ENCODE assay signal across 8 mouse cellular contexts in genomic region chr4:44973450-44973849, GRCm38 (mm10). TPM values are rescaled to one million over a fixed set of nuclear protein-coding genes. Genes with fewer than 3 reads are reported as not detected.
DNase-seq lines count a peak whose midpoint lies in the region; ATAC-seq and TF ChIP-seq lines count a peak whose summit lies in the region.

No protein-coding gene starts in this region.

- 14% methylated on average over 9 of the region's 9 CpGs for whole genome bisulfite sequencing in lung, embryonic 14.5 days
- WGBS in thymus, adult 2 months, result 10% methylated on average over 9 of the region's 9 CpGs

- H3K27ac ChIP-seq in lung, embryonic 14.5 days (ENCODE audit: low read depth), result no peak overlapping the region
- H3K27ac ChIP-seq in thymus, adult 2 months (ENCODE audit: control insufficient read depth, insufficient read depth, low read length), result no peak overlapping the region

- no peaks in the 10 kb centered on the region for H3K27me3 ChIP-seq in lung, embryonic 14.5 days (ENCODE audit: insufficient read depth, low read length)
- H3K27me3 ChIP-seq in thymus, adult 2 months (ENCODE audit: control insufficient read depth, insufficient read depth, low read length), result no peaks in the 10 kb centered on the region

- ATAC-seq in frontal cortex, adult (ENCODE audit: low TSS enrichment), result peak; percentile 86
- peak; percentile 91 to 96 for ATAC-seq in hematopoietic stem cell, adult 5-6 weeks (replicated peaks in 1 of 2; ENCODE audit: insufficient read depth in 1 of 2, low FRiP score in 2 of 2, low TSS enrichment in 1 of 2, low read depth in 1 of 2, poor library complexity in 2 of 2, severe bottlenecking in 2 of 2)
- ATAC-seq in lung, embryonic 14.5 days (ENCODE audit: insufficient read depth), result peak; percentile 61; the same call in 1 of the 2 replicates

- TF ChIP-seq CTCF in lung, embryonic 14.5 days (IDR thresholded peaks at IDR 0.05; ENCODE audit: low read depth), result peak; percentile 97
- TF ChIP-seq CTCF in thymus, adult 2 months (IDR thresholded peaks at IDR 0.05; ENCODE audit: borderline replicate concordance, control insufficient read depth, extremely low read depth, insufficient read depth, low read length, poor library complexity), result peak; percentile 94

- H3K4me1 ChIP-seq in lung, embryonic 14.5 days (ENCODE audit: insufficient read depth), result no peaks in the 10 kb centered on the region
- H3K4me1 ChIP-seq in thymus, adult 2 months (replicated peaks; ENCODE audit: control insufficient read depth, insufficient read depth, low read length), result peaks cover 6% of the 10 kb centered on the region

- DNase-seq in MN1 (ENCODE audit: low spot score), result peak; percentile 93
- DNase-seq in cerebellum, adult 9-10 months, result peak; percentile 91
- DNase-seq in layer of hippocampus, adult 8-10 months (ENCODE audit: low spot score in 2 of 2), result peak; percentile 91 to 93
- DNase-seq in lung, embryonic 14.5 days, result peak; percentile 90
- DNase-seq in ovary, adult 18-20 months (ENCODE audit: low spot score), result peak; percentile 78
- peak; percentile 93 for DNase-seq in thymus, adult 2 months

- H3K9ac ChIP-seq in lung, embryonic 14.5 days, result peak overlapping the region; percentile 18; the same call in 1 of the 2 replicates

- H3K4me2 ChIP-seq in lung, embryonic 14.5 days, result peak overlapping the region; percentile 54

- TF ChIP-seq POLR2A in thymus, adult 2 months (IDR thresholded peaks at IDR 0.05; ENCODE audit: control insufficient read depth, extremely low read depth, insufficient read depth, low read length, poor library complexity), result no peak

- no peaks in the 10 kb centered on the region for H3K36me3 ChIP-seq in lung, embryonic 14.5 days (ENCODE audit: insufficient read depth)
- H3K36me3 ChIP-seq in thymus, adult 2 months (ENCODE audit: control insufficient read depth, insufficient read depth, low read length), result no peaks in the 10 kb centered on the region

- H3K9me3 ChIP-seq in lung, embryonic 14.5 days (ENCODE audit: low read depth, low read length), result no peaks in the 10 kb centered on the region

- peak overlapping the region; percentile 9; the same call in 1 of the 2 replicates for H3K4me3 ChIP-seq in lung, embryonic 14.5 days (ENCODE audit: low read depth, low read length)
- peak overlapping the region; percentile 17; the same call in 1 of the 2 replicates for H3K4me3 ChIP-seq in thymus, adult 2 months (ENCODE audit: control insufficient read depth, insufficient read depth, low read length)

RNA-seq across cellular contexts. Expression of gene Grhpr, which starts 7.7 kb away (rescaled TPM):
- 8.2 and 16.8 TPM in 2 replicates for total RNA-seq in hematopoietic stem cell, adult 5-6 weeks (2017)
- total RNA-seq in layer of hippocampus, adult 8-10 months (2022), result 10 to 100 TPM; 25.5 to 33.4 (median 30.7) TPM
- 46.2 and 50.1 TPM in 2 replicates for polyA plus RNA-seq in lung, embryonic 14.5 days (2014; fragmentation: Nextera tagmentation; extraction: Ambion mirVana)
- 33.3 and 35.9 TPM in 2 replicates for polyA plus RNA-seq in thymus, adult 2 months (2012; rRNA removed)

RNA-seq across cellular contexts. Expression of gene Zbtb5, which starts 38.8 kb away (rescaled TPM):
- 12.5 and 13.6 TPM in 2 replicates for total RNA-seq in hematopoietic stem cell, adult 5-6 weeks (2017)
- 10 to 100 TPM in 1 of 4 experiments, 1 to 10 TPM in 3; 9.4 to 10.6 (median 9.7) TPM for total RNA-seq in layer of hippocampus, adult 8-10 months (2022)
- 22.2 and 23.7 TPM in 2 replicates for polyA plus RNA-seq in lung, embryonic 14.5 days (2014; fragmentation: Nextera tagmentation; extraction: Ambion mirVana)
- 26.7 and 27.8 TPM in 2 replicates for polyA plus RNA-seq in thymus, adult 2 months (2012; rRNA removed)

RNA-seq across cellular contexts. Expression of gene Polr1e, which starts 44.9 kb away (rescaled TPM):
- total RNA-seq in hematopoietic stem cell, adult 5-6 weeks (2017), result 46.3 and 52.5 TPM in 2 replicates
- total RNA-seq in layer of hippocampus, adult 8-10 months (2022), result 10 to 100 TPM in 3 of 4 experiments, 1 to 10 TPM in 1; 9.1 to 12.0 (median 11.4) TPM
- polyA plus RNA-seq in lung, embryonic 14.5 days (2014; fragmentation: Nextera tagmentation; extraction: Ambion mirVana), result 40.1 and 43.3 TPM in 2 replicates
- 11.1 and 14.6 TPM in 2 replicates for polyA plus RNA-seq in thymus, adult 2 months (2012; rRNA removed)
